Mouse (Mus musculus) heart, embryonic 11.5 days (tissue): ENCODE data around the gene Scoc. TPM values are rescaled to one million over a fixed set of nuclear protein-coding genes. Genes with fewer than 3 reads are reported as not detected.

Experiments used
- ATAC-seq: fragments of 200-750 bp; cut with Nextera tagmentation; replicated peaks from 2 replicates; pipeline ENCODE4 v1.8.0; 2017; ENCODE audit warnings: moderate library complexity; ENCODE audit not compliant: insufficient number of reproducible peaks, low FRiP score, low TSS enrichment
- H3K27ac ChIP-seq: fragments of 300-500 bp; sonication (generic); 2 replicates; pipeline ENCODE4 v1.5.1; 2014; ENCODE audit warnings: mild to moderate bottlenecking, low read depth, low read length
- H3K27me3 ChIP-seq: fragments of 300-500 bp; sonication (generic); 2 replicates; pipeline ENCODE4 v1.6.1; 2014; ENCODE audit warnings: mild to moderate bottlenecking, low read length, mixed read lengths; ENCODE audit not compliant: control insufficient read depth, insufficient read depth
- H3K36me3 ChIP-seq: fragments of 300-500 bp; sonication (generic); 2 replicates; pipeline ENCODE4 v1.6.1; 2014; ENCODE audit warnings: mild to moderate bottlenecking, low read length, moderate library complexity, mixed read lengths; ENCODE audit not compliant: control insufficient read depth, insufficient read depth
- H3K4me1 ChIP-seq: fragments of 300-500 bp; sonication (generic); 2 replicates; pipeline ENCODE4 v1.6.1; 2014; ENCODE audit warnings: low read length; ENCODE audit not compliant: control insufficient read depth, insufficient read depth
- H3K4me2 ChIP-seq: fragments of 300-500 bp; sonication (generic); 2 replicates; pipeline ENCODE4 v1.6.1; 2014; ENCODE audit warnings: mild to moderate bottlenecking, moderate library complexity
- H3K4me3 ChIP-seq: fragments of 300-500 bp; sonication (generic); 2 replicates; pipeline ENCODE4 v1.5.1; 2014; ENCODE audit warnings: low read depth, low read length
- H3K9ac ChIP-seq: fragments of 300-500 bp; sonication (generic); 2 replicates; pipeline ENCODE4 v1.6.1; 2014; ENCODE audit warnings: mild to moderate bottlenecking, low read depth, low read length, moderate library complexity
- H3K9me3 ChIP-seq: fragments of 300-500 bp; sonication (generic); replicated peaks from 2 replicates; pipeline ENCODE4 v1.6.1; 2016; ENCODE audit warnings: low read length; ENCODE audit not compliant: control insufficient read depth
- WGBS: fragments of 180-500 bp; shearing (Covaris S2); extraction: QIAGEN DNeasy Blood & Tissue Kit; methylation state at CpG from one replicate; pipeline ENCODE4 v1.1.7; 2014; ENCODE audit not compliant: insufficient replicate concordance; 5-methylcytosine and 5-hydroxymethylcytosine counted together
- polyA plus RNA-seq: library from polyadenylated mRNA; unstranded; fragments of >200 nt; fragmentation: Nextera tagmentation; extraction: Ambion mirVana; gene quantifications from 2 replicates; pipeline ENCODE4 v1.2.1, GENCODE M21; 2014

The Scoc gene
- polyA plus RNA-seq, 1 experiment from 2014 or later, result 92.8 TPM

- Histone ChIP-seq H3K9me3 (no peaks in the 10 kb centered on the region), H3K27me3 (peaks cover 11% of the 10 kb centered on the region; the same call in 1 of the 2 replicates), H3K4me1 (no peaks in the 10 kb centered on the region), H3K4me2 (no peak overlapping the region), H3K27ac (no peak overlapping the region), H3K4me3 (no peak overlapping the region), H3K9ac (no peak overlapping the region), H3K36me3 (no peaks in the 10 kb centered on the region)
- WGBS, result 84% methylated on average over 11 of the region's 11 CpGs
- no peak for ATAC-seq
These were observed 39.2 kb downstream of the Scoc start for GRCm38 (mm10) chr8:83418805-83419516.

DNA sequence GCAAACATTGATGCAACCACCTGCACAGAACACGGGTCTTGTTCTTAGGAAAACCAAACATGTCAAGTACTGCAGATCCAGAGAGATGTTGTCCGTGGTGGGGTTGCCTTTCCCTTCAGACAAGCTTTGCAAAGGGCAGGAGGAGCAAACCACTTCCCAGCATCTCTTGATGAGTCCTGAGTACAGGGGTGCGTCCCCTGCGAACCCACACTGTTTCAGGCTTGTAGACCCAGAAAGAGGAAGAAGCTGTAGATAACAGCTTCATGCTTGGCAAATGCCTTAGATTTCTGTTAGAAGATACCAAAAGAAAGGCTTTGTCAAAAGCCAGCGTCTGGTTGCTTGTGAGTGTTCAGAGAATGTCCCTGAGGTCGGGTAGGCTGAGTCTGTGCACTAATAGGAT is 40.2 kb downstream of the Scoc start:
- H3K36me3 ChIP-seq, result no peaks in the 10 kb centered on the region
- H3K4me3 ChIP-seq, result no peak overlapping the region
- peaks cover 9% of the 10 kb centered on the region; the same call in 1 of the 2 replicates for H3K27me3 ChIP-seq
- H3K4me1 ChIP-seq, result no peaks in the 10 kb centered on the region
- no peak overlapping the region for H3K9ac ChIP-seq
- H3K9me3 ChIP-seq, result no peaks in the 10 kb centered on the region
- WGBS, result 69% methylated on average over 6 of the region's 6 CpGs
- ATAC-seq, result no peak
- H3K27ac ChIP-seq, result no peak overlapping the region
- H3K4me2 ChIP-seq, result no peak overlapping the region

- peaks cover 8% of the 10 kb centered on the region; the same call in 1 of the 2 replicates for H3K27me3 ChIP-seq
- no peaks in the 10 kb centered on the region for H3K4me1 ChIP-seq
- H3K4me2 ChIP-seq, result no peak overlapping the region
- H3K9me3 ChIP-seq, result no peaks in the 10 kb centered on the region
- ATAC-seq, result no peak
- no peak overlapping the region for H3K4me3 ChIP-seq
- H3K9ac ChIP-seq, result no peak overlapping the region
- H3K27ac ChIP-seq, result no peak overlapping the region
- no peaks in the 10 kb centered on the region for H3K36me3 ChIP-seq
- WGBS, result 96% methylated on average over 15 of the region's 15 CpGs
These were observed 41.3 kb downstream of the Scoc start for GRCm38 (mm10) chr8:83416878-83417277.

DNA sequence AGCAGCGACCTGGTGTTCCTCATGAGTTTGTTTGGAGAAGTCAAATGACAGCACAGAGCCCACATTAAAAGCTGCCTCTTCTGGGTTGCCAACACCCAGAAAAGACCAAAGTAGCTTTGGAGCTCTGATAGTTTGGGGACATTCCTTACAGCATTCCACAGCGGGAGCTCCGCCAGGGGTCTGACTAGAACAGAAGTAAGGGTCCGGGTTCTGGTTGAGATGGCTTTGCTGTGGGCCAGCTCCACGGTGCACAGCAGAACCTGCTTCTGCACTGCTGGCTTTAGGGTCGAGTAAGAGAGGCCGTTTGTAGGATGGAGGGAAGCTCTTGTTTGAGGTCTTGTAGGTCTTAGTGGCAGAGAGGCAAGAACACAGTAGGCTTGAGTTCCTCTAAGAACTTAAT is 49.7 kb downstream of the Scoc start:
- Histone ChIP-seq H3K36me3 (no peaks in the 10 kb centered on the region), H3K4me2 (no peak overlapping the region), H3K27me3 (peaks cover 6% of the 10 kb centered on the region; the same call in 1 of the 2 replicates), H3K4me1 (no peaks in the 10 kb centered on the region), H3K9ac (no peak overlapping the region), H3K27ac (no peak overlapping the region), H3K9me3 (no peaks in the 10 kb centered on the region), H3K4me3 (no peak overlapping the region)
- ATAC-seq, result no peak
- 66% methylated on average over 7 of the region's 7 CpGs for WGBS

- Histone ChIP-seq H3K4me1 (no peaks in the 10 kb centered on the region), H3K4me3 (no peak overlapping the region), H3K36me3 (no peaks in the 10 kb centered on the region), H3K9me3 (no peaks in the 10 kb centered on the region), H3K4me2 (no peak overlapping the region), H3K9ac (no peak overlapping the region), H3K27ac (no peak overlapping the region), H3K27me3 (peaks cover 6% of the 10 kb centered on the region; the same call in 1 of the 2 replicates)
- ATAC-seq, result no peak
- 35% methylated on average over 6 of the region's 6 CpGs for WGBS
These were observed 51.4 kb downstream of the Scoc start for GRCm38 (mm10) chr8:83406836-83407235.

GRCm38 (mm10) chr8:83405548-83405947 is 52.6 kb downstream of the Scoc start:
- peaks cover 6% of the 10 kb centered on the region; the same call in 1 of the 2 replicates for H3K27me3 ChIP-seq
- H3K4me1 ChIP-seq, result no peaks in the 10 kb centered on the region
- H3K4me3 ChIP-seq, result no peak overlapping the region
- H3K27ac ChIP-seq, result no peak overlapping the region
- no peak overlapping the region for H3K4me2 ChIP-seq
- H3K36me3 ChIP-seq, result no peaks in the 10 kb centered on the region
- no peak for ATAC-seq
- H3K9ac ChIP-seq, result no peak overlapping the region
- 46% methylated on average over 10 of the region's 10 CpGs for WGBS
- H3K9me3 ChIP-seq, result no peaks in the 10 kb centered on the region

- H3K4me2 ChIP-seq, result no peak overlapping the region
These were observed 60.5 kb downstream of the Scoc start for GRCm38 (mm10) chr8:83397726-83398125.

GRCm38 (mm10) chr8:83396680-83397079 is 61.5 kb downstream of the Scoc start:
- H3K27ac ChIP-seq, result no peak overlapping the region
- no peak for ATAC-seq

More at GRCm38 (mm10) chr8:83397726-83398125, 60.5 kb downstream of the Scoc start:
- no peak overlapping the region for H3K9ac ChIP-seq
- H3K27ac ChIP-seq, result no peak overlapping the region
- no peaks in the 10 kb centered on the region for H3K4me1 ChIP-seq
- no peak for ATAC-seq
- no peak overlapping the region for H3K4me3 ChIP-seq
- H3K36me3 ChIP-seq, result no peaks in the 10 kb centered on the region
- H3K9me3 ChIP-seq, result no peaks in the 10 kb centered on the region
- no peaks in the 10 kb centered on the region for H3K27me3 ChIP-seq
- WGBS, result 70% methylated on average over 4 of the region's 4 CpGs

DNA sequence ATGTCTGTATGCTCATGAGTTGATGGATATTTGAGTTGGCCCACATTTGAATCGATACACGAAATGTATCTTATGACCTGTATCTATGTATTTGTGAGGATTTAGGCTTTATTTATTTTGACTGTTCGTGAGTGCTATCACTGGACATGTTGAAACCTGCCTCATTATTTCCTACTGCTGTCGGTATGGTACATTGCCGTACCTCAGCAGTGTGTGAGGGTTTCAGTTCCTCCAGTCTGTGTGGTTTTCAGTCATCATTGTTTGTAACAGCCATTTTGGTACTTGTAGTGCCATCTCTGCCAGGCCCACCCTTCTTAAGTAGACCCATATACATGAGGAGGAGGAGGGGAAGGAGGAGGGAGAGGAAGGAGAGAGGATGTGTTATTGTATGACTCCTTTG is 63.9 kb downstream of the Scoc start:
- Histone ChIP-seq H3K4me3 (no peak overlapping the region), H3K4me2 (no peak overlapping the region), H3K4me1 (peaks cover 5% of the 10 kb centered on the region; the same call in 1 of the 2 replicates), H3K9me3 (no peaks in the 10 kb centered on the region), H3K27me3 (peaks cover 17% of the 10 kb centered on the region), H3K36me3 (no peaks in the 10 kb centered on the region), H3K9ac (no peak overlapping the region), H3K27ac (no peak overlapping the region)
- no peak for ATAC-seq
- 76% methylated on average over 5 of the region's 5 CpGs for WGBS

More at GRCm38 (mm10) chr8:83396680-83397079, 61.5 kb downstream of the Scoc start:
- no peaks in the 10 kb centered on the region for H3K9me3 ChIP-seq
- no peak overlapping the region for H3K4me3 ChIP-seq
- H3K4me1 ChIP-seq, result no peaks in the 10 kb centered on the region
- no peak overlapping the region for H3K9ac ChIP-seq
- no peaks in the 10 kb centered on the region for H3K27me3 ChIP-seq
- no peak overlapping the region for H3K4me2 ChIP-seq
- H3K36me3 ChIP-seq, result no peaks in the 10 kb centered on the region
- WGBS, result 75% methylated on average over 6 of the region's 6 CpGs
